Mouse (Mus musculus): Measurements from ENCODE around the gene Tmem41b.

DNA sequence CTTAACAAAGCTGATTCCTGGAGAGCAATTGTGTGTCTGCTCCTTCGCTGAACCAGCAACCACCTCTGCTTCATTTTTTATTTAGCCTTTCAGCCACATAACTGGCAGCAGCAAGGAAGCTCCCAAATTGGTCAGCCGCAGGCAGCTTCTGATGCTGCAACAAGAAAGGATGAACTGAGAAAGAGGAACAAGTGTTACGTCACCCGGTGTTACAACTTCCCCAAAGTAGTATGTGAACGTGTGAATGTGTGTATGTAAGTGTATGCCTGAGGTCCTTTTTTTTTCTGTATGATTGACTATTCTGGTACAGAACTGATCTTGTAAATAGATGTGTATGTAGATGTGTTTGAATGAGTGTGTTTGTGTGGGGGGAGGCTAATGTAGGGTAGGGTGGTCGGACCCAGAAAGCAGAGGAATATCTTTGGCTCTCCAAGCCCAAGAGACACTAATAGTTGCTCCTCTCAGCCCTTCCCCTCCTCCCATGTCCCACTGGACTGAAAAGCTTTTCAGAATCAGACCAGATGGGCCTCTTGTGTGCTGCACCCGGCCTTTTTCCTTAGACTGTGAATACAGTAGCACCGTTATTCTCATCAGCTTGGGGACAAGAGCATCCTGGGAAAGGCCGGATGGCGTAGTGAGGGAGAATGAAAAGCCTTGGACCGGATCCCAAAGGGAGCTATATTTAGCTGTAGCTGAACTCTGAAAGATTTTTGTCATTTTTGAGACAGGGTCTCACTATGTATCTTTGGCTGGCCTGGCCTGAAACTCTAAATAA, 18.7 kb downstream of the Tmem41b start:
- TF ChIP-seq CTCF (IDR thresholded peaks at IDR 0.05; ENCODE audit: low read depth, low read length) (no peak), POLR2AphosphoS5 (IDR thresholded peaks at IDR 0.05; ENCODE audit: insufficient replicate concordance, low read depth, low read length) (no peak), GATA1 (IDR thresholded peaks at IDR 0.05; ENCODE audit: borderline replicate concordance, low read length) (no peak)

Data from G1E (cell line).